Mouse (Mus musculus): ENCODE data around the gene Daxx. TPM values are rescaled to one million over a fixed set of nuclear protein-coding genes. Genes with fewer than 3 reads are reported as not detected.

The Daxx gene
- polyA plus RNA-seq, 1 experiment: 56.8 TPM

DNA sequence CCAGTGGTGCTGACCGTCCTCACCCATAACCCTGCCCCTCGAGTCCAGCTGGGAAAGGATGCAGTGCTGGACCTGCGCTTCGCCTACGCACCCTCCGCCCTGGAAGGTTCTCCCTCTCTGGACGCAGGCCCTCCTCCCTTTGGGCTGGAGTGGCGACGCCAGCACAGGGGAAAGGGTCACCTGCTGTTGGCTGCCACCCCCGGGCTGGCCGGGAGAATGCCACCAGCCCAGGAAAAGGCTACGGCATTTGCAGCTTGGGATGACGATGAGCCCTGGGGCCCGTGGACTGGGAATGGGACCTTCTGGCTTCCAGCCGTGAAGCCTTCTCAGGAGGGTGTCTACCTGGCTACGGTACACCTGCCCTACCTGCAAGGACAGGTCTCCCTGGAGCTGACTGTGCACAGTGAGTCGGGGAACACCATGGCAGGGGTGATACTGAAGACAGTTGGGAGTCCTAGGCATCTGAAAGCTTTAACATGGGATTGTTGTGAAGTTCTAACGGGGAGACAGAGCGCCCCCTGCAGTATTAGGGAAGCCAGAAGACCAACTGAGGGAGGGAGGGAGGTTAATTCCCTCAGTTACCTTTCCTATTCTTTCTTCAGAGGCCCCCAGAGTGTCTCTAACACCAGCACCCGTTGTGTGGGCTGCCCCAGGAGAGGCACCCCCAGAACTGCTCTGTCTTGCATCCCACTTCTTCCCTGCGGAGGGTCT is 16.3 kb downstream of the Daxx start:
- Histone ChIP-seq H3K4me3 (ENCODE audit: extremely low read depth, insufficient read depth, insufficient read length) (no peak overlapping the region), H3K4me1 (ENCODE audit: control insufficient read depth, insufficient read depth, insufficient read length) (peaks cover 2% of the 10 kb centered on the region; the same call in 1 of the 2 replicates), H3K27me3 (ENCODE audit: control insufficient read depth, insufficient read depth, low read length) (no peaks in the 10 kb centered on the region), H3K27ac (ENCODE audit: insufficient read depth, low read length) (no peak overlapping the region), H3K36me3 (ENCODE audit: control insufficient read depth, insufficient read depth, low read length) (peaks cover 32% of the 10 kb centered on the region)
- WGBS: 94% methylated on average over 21 of the region's 21 CpGs
- TF ChIP-seq POLR2A (IDR thresholded peaks at IDR 0.05; ENCODE audit: low read depth, low read length) (no peak), CTCF (IDR thresholded peaks at IDR 0.05; ENCODE audit: extremely low read depth, insufficient read depth, insufficient read length, insufficient replicate concordance) (no peak)
- DNase-seq (ENCODE audit: low read depth in 1 of 2, low spot score in 2 of 2): no peak

DNA sequence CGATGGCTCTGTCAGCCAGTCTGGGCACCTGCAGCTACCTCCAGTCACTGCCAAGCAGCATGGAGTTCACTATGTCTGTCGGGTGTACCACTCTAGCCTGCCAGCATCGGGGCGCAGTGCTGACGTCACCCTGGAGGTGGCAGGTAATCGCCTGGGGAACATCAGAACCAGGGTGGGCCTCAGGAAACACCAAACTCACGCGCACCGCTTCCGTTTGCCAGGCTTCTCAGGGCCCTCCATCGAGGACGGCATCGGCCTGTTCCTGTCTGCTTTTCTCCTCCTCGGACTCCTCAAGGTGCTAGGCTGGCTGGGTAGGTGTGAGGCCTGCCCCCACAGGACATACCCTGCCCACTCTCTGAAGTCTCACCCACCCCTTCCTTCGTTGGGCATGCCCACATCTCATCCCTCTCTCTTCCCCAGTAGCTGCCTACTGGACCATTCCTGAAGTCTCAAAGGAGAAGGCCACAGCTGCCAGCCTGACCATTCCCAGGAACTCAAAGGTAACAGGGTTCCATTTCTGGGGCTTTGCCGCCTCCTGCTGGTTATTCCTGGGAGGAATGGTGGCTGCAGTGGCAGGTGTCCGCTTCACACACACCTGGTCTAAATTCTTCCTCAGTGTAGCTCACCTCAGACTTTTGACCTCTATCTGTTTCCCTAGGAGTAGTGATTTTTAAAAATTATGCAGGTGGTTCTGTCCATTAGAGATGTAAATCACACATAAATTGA is 17.2 kb downstream of the Daxx start:
- no peak overlapping the region for H3K4me3 ChIP-seq (ENCODE audit: extremely low read depth, insufficient read depth, insufficient read length)
- DNase-seq (ENCODE audit: low read depth in 1 of 2, low spot score in 2 of 2): no peak
- H3K27me3 ChIP-seq (ENCODE audit: control insufficient read depth, insufficient read depth, low read length): no peaks in the 10 kb centered on the region
- H3K4me1 ChIP-seq (ENCODE audit: control insufficient read depth, insufficient read depth, insufficient read length): peaks cover 4% of the 10 kb centered on the region; the same call in 1 of the 2 replicates
- no peak overlapping the region for H3K27ac ChIP-seq (ENCODE audit: insufficient read depth, low read length)
- 89% methylated on average over 17 of the region's 17 CpGs for WGBS
- TF ChIP-seq POLR2A (IDR thresholded peaks at IDR 0.05; ENCODE audit: low read depth, low read length): no peak
- TF ChIP-seq CTCF (IDR thresholded peaks at IDR 0.05; ENCODE audit: extremely low read depth, insufficient read depth, insufficient read length, insufficient replicate concordance): 0 out of 2 replicates have a peak, but pooled peaks have one; percentile 6
- H3K36me3 ChIP-seq (ENCODE audit: control insufficient read depth, insufficient read depth, low read length): peaks cover 30% of the 10 kb centered on the region

DNA sequence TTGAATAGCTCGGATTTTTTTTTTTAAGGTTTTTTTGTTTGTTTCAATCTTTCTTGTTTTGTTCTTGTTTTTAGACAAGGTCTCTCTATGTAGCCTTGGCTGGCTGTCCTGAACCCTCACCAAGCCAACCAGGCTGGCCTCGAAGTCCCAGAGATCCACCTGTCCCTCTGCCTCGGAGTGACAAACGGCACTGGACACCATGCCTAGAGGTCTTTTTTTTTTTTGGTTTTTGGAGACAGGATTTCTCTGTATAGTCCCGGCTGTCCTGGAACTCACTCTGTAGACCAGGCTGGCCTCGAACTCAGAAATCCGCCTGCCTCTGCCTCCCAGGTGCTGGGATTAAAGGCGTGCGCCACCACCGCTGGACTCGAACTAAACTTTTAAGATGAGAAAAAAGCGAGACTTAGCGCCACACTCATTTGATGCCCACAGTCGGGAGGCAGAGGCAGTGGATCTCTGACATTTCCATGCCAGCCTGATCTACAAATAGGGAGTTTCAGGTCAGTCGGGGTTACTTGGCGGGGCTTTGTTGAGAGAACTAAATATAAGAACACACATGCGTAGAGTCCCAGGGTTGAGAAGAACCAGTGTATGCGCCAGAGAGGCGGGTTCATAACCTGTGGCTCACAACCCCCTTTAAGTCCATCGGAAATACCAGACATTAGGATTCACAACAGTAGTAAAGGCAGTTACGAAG is 19.2 kb downstream of the Daxx start:
- Histone ChIP-seq H3K27ac (ENCODE audit: insufficient read depth, low read length) (no peak overlapping the region), H3K4me3 (ENCODE audit: extremely low read depth, insufficient read depth, insufficient read length) (no peak overlapping the region), H3K4me1 (ENCODE audit: control insufficient read depth, insufficient read depth, insufficient read length) (peaks cover 4% of the 10 kb centered on the region; the same call in 1 of the 2 replicates), H3K36me3 (ENCODE audit: control insufficient read depth, insufficient read depth, low read length) (peaks cover 37% of the 10 kb centered on the region), H3K27me3 (ENCODE audit: control insufficient read depth, insufficient read depth, low read length) (no peaks in the 10 kb centered on the region)
- TF ChIP-seq CTCF (IDR thresholded peaks at IDR 0.05; ENCODE audit: extremely low read depth, insufficient read depth, insufficient read length, insufficient replicate concordance) (no peak), POLR2A (IDR thresholded peaks at IDR 0.05; ENCODE audit: low read depth, low read length) (no peak)
- no peak for DNase-seq (ENCODE audit: low read depth in 1 of 2, low spot score in 2 of 2)
- WGBS: 74% methylated on average over 21 of the region's 21 CpGs

GRCm38 (mm10) chr17:33929371-33930279 is 20.4 kb downstream of the Daxx start, which contains the start of gene Rgl2:
Rgl2 (plus strand) TSS chr17:33929543.
- H3K36me3 ChIP-seq (ENCODE audit: control insufficient read depth, insufficient read depth, low read length): peaks cover 43% of the 10 kb centered on the region

GRCm38 (mm10) chr17:33930280-33931158 is 21.3 kb downstream of the Daxx start:
- no peak for TF ChIP-seq POLR2A (IDR thresholded peaks at IDR 0.05; ENCODE audit: low read depth, low read length)
- TF ChIP-seq CTCF (IDR thresholded peaks at IDR 0.05; ENCODE audit: extremely low read depth, insufficient read depth, insufficient read length, insufficient replicate concordance): no peak
- DNase-seq (ENCODE audit: low read depth in 1 of 2, low spot score in 2 of 2): peak in 1 of 2 experiments; percentile 61
- peak overlapping the region; percentile 98 for H3K27ac ChIP-seq (ENCODE audit: insufficient read depth, low read length)
- H3K4me3 ChIP-seq (ENCODE audit: extremely low read depth, insufficient read depth, insufficient read length): peak overlapping the region; percentile 84
- whole genome bisulfite sequencing: under 1% methylated on average over 41 of the region's 45 CpGs
- no peaks in the 10 kb centered on the region for H3K27me3 ChIP-seq (ENCODE audit: control insufficient read depth, insufficient read depth, low read length)
- H3K36me3 ChIP-seq (ENCODE audit: control insufficient read depth, insufficient read depth, low read length): peaks cover 44% of the 10 kb centered on the region
- peaks cover 4% of the 10 kb centered on the region; the same call in 1 of the 2 replicates for H3K4me1 ChIP-seq (ENCODE audit: control insufficient read depth, insufficient read depth, insufficient read length)

More at GRCm38 (mm10) chr17:33929371-33930279, 20.4 kb downstream of the Daxx start, which contains the start of gene Rgl2:
- Histone ChIP-seq H3K4me3 (ENCODE audit: extremely low read depth, insufficient read depth, insufficient read length) (peak within 1 kb of the TSS; percentile 84), H3K27ac (ENCODE audit: insufficient read depth, low read length) (peak within 1 kb of the TSS; percentile 98), H3K4me1 (ENCODE audit: control insufficient read depth, insufficient read depth, insufficient read length) (peaks cover 4% of the 10 kb centered on the region; the same call in 1 of the 2 replicates), H3K27me3 (ENCODE audit: control insufficient read depth, insufficient read depth, low read length) (no peaks in the 10 kb centered on the region)
- peak; percentile 11; the same call in 1 of the 2 replicates for TF ChIP-seq CTCF (IDR thresholded peaks at IDR 0.05; ENCODE audit: extremely low read depth, insufficient read depth, insufficient read length, insufficient replicate concordance)
- peak; percentile 24; the same call in 1 of the 2 replicates for TF ChIP-seq POLR2A (IDR thresholded peaks at IDR 0.05; ENCODE audit: low read depth, low read length)
- peak; percentile 85 to 87 for DNase-seq (ENCODE audit: low read depth in 1 of 2, low spot score in 2 of 2)
- under 1% methylated on average over 60 of the region's 80 CpGs for WGBS
